Mouse (Mus musculus): ENCODE measurements at regions not wholly inside any gene's neighbourhood (a gene's known extent, or its start where the extent isn't known, plus 50 kb on each side); places are given as distances from the start of the nearest gene placed in this dataset.

- TF ChIP-seq CTCF (IDR thresholded peaks at IDR 0.05; ENCODE audit: control insufficient read depth, insufficient read depth, low read length), result no peak
- no peak for TF ChIP-seq POLR2A (IDR thresholded peaks at IDR 0.05; ENCODE audit: borderline replicate concordance, control insufficient read depth, low read depth, low read length)
These were observed 88.0 kb downstream of the Zfp36l2 start for GRCm38 (mm10) chr17:84099737-84100136.
